Mouse (Mus musculus): ENCODE results near the gene Rbbp9.
"Not testable (repeated sequence)": the region's sequence is repeated elsewhere in the genome, so short reads cannot be mapped to it uniquely, and the experiment has no call there.

Rbbp9 gene

DNA sequence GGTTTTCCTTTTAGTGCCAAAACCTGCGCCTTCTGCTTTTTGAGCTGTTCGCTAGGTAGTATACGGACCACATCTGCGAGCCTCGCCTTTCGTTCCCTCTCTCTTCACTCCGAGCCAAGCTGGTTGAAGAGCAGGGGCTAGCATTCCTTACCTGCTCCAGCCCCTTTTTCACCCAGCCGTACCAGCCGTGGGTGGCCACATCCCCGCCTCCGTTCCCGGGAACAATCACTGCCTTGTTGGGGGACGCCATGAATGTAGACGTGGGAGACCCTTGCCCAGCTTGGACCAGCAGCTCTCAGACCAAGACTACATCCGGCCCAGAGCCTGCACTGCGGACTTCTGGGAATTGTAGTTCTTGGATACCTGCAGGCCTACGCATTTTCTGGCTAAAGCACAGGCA lies at the start of gene Rbbp9:
Gene Rbbp9 (minus strand): TSS at position 341 of the 400 bp plus-strand sequence.
- peak; percentile 54 to 60 for DNase-seq (ENCODE audit: low spot score in 2 of 2)

DNA sequence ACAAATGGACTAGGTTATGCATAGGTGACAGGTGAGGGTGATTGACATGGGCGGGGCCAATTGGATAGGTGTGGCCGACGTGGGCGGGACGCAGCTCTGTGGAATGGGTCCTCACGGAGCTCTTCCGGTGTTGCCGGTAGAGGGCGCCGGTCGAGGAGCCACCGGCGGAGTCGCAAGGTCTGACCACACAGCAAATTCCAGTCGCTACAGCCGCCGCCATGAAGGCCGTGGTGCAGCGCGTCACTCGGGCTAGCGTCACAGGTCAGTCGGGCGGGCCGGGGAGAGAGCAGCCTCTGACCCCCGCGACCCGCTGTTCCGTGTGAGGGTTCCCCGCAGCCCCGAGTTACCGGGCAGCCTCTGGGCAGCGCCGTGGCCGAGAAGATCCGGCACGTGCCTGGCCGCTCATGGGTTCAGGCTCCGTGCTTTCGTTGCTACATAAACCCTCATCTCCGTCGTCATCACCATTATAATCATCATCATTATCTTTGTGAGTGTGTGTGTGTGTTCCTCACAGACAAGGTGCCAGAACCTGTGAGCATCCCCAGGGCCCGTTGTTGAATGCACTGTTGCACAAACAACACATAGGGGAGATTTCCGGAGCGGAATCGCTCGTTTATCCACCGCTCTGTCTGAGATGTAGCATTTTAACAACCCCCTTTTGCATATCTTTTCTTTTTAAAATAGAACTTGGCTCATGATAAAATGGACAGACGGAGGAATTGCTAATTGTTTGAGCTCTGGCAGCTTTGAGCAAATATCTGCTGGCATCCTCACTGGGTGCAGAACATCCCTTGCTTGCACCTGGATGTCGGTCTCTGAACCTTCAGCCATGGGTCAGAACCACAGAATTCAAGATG lies 49.4 kb upstream of the Rbbp9 start, which contains the start of gene Dtd1:
Gene Dtd1 (plus strand): TSS at position 67 of the 857 bp plus-strand sequence.
- DNase-seq (ENCODE audit: low spot score in 2 of 2) = peak; percentile 76 to 88

DNA sequence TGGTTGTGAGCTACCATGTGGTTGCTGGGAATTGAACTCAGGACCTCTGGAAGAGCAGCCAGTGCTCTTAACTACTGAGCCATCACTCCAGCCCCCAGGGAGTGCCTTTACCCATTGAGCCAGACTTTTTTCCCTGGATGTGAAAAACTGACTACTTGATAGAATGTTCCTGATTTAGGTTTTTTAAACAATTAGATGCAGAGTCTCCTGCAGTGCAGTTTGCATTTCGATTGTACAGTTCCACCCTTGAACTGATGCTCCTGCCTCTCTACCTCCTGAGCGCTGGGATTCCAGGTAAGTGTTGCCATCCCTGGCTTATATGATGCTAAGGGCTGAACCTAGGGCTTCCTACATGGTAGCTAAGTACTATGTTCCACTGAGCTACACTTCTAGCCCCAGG lies 47.3 kb upstream of the Rbbp9 start:
- no peak for DNase-seq (ENCODE audit: low spot score in 2 of 2)

DNA sequence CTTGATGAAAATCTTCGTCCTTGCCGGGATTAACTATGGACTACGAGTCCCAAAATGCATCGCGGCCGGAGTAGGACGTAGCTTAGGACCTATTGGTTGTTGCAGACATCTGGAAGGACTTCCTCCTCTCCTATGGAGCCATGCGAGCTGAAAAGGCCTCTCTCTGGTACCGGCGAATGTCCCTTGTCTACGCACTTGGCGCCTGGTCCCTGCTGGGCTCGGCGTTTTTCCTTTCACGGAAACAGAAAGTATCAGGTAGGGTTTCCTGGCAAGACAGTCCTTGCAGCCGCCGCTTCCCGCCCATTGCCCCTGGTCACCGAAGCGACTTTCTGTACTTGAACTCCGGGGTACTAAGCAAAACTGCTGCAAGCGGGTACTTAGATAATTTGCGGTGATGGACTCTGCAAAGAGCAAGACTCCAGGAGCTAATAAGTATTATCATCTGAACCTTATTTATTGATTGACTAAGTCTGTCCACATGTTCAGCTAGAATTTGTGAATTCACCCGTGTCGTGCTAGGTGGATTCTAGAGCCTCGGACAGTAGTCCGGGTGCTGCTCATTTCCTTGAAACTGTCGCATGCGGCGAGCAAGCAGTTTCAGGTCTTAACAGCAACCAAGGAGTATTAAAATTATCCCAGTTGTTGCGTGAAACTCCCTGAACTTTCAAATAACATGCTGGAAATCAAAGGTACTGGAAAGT lies 43.4 kb upstream of the Rbbp9 start, which contains the start of gene Smim26:
Gene Smim26 (plus strand): TSS at position 104 of the 701 bp plus-strand sequence.
- DNase-seq (ENCODE audit: low spot score in 2 of 2) = peak; percentile 61 to 72

DNA sequence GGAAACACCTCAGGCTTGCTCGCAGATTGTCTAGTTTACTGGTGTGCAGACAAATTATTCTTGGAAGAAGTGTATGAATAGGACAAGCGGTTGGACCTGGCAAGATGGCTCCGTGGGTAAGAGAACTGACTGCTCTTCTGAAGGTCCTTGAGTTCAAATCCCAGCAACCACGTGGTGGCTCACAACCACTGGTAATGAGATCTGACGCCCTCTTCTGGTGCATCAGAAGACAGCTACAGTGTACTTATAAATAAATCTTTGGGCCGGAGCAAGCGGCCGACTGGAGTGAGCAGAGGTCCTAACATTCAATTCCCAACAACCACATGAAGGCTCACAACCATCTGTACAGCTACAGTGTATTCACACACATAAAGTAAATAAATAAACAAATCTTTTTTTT lies 42.4 kb upstream of the Rbbp9 start:
- not testable (repeated sequence) for DNase-seq (ENCODE audit: low spot score in 2 of 2)

DNA sequence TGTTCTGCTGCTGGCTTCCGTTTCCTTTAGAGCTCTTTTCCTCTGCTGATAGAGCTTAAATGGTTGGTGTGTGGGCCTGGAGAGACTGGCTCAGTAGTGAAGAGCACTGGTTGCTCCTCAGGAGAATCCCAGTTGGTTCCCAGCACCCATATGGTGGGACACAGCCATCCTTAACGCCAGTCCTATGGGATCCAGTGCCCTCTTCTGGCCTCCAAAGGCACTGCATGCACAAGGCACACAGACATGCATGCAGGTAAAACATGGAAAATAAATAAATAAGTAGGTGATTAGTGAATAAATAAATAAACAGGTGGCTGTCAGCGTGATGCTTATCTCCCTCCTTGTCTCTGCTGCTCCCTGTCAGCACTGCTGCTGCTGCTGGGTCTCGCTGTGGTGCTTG lies 38.1 kb upstream of the Rbbp9 start:
- DNase-seq (ENCODE audit: low spot score in 2 of 2) = no peak

DNA sequence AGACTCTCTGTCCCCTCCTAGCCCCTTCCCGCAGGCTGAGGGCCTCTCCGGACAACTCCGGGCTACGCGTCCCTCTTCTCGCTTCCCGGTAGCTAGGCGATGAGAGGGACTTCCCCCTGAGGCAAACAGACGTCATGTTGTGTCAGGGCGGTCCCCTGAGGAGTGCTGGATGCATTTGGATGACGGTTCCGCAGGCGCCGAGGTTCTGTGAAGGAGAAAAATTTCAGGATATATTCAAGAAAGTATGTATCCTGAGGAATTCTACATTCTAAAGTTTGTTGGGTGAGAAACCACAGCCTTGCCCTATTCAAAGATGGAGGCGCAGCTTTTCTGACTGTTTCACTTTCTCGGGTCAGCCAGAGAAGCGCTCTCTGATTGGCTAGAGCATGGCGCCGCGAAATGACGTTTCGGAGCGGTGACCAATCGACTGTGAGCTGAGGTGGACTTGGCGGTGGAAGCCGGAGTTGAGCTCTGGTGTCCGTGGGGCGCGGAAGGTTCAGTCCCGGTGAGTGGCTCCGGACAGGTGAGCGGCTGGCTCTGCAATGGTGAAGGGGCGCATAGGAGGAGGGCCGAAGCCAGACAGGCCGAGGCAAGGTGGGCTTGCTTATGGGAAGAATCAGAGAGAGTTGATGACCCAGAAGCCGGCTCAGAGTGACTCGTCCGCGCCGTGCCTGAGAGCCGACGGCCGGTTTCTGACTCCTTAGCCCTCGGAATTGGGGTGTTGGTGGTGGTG lies 5.3 kb upstream of the Rbbp9 start, which contains the start of gene Sec23b:
Gene Sec23b (plus strand): TSS at position 410 of the 733 bp plus-strand sequence.
- DNase-seq (ENCODE audit: low spot score in 2 of 2) = peak; percentile 94 to 97

DNA sequence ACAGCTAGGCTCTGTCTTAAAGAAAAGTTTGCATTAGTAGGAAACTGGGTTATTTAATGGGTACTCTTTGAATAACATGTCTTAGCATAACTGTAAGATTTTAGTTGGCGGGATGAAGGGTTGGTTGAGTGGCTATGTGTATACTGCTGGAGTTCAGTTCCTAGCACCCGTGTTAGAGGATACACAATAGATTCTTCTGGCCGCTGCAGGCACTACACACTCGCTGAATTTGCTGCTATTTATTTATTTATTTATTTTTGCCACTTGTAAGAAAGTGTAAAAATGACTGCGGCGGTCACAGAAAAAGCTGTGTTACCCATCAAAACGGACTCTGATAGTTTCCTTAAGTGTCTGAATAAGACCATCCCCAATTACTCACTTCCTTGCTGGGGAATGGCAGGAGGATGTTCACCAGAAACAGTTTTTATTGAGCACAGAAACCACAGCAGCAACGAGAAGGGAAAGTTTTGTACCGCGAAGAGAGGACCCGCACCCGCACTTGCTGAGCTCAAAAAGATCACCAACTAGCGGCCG lies 4.7 kb upstream of the Rbbp9 start:
- no peak for DNase-seq (ENCODE audit: low spot score in 2 of 2)

DNA sequence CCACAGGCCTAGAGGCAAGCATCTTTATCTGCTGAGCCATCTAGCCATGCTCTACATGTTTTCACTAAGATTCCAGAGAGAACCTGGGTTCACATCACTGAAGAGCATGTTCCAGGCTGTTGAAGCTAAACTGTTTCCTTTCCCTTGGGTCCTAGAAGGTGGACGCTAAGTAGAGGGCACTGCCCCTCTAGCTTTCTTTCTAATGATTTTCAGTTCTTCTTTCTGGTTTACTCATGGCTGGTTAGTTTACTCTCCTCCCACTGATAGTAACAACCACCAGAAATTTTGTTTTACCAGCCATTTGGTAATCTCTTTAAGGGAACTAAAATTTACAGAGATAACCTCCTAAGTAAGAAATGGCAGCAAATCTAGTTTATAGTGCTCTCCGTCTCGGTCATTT lies 3.2 kb upstream of the Rbbp9 start:
- no peak for DNase-seq (ENCODE audit: low spot score in 2 of 2)

DNA sequence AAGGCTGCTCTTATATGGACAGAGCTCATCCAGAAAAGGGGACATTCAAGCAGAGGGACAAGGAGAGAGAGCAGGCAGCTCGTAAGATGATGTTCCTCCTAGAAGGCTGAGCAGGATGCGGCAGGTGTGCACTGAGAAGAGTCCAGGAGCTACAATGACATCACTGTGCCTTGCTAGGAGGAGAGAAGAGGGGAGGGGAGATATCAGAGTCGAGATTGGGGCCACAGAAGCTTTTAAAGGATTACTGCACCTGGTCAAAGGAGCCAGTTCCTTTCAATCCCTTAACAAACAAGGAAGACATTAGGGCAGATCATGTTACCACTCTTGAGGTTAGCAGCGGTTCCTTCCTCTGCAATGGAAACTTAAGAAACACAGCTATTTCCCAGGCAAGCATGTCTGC lies 3.1 kb downstream of the Rbbp9 start:
- no peak for DNase-seq (ENCODE audit: low spot score in 2 of 2)

DNA sequence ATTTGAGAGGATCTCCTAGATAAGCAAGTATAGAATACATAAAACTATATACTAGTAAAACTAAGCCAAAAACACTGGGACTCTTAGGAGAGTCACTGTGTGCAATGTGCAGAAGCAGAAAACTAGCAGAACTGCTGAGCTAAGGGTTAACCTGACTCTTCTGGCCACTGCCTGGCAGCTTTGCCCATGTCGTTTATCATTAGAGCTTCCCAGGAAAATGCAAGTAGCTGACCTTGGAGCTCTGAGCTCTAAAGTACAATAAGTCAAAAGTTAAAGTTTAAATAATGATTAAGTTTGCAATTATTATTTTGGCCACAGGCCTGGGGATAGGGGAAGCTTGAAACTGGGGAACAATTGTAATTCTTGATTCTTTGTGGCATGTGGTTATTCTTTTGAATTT lies 5.2 kb downstream of the Rbbp9 start:
- no peak for DNase-seq (ENCODE audit: low spot score in 2 of 2)

DNA sequence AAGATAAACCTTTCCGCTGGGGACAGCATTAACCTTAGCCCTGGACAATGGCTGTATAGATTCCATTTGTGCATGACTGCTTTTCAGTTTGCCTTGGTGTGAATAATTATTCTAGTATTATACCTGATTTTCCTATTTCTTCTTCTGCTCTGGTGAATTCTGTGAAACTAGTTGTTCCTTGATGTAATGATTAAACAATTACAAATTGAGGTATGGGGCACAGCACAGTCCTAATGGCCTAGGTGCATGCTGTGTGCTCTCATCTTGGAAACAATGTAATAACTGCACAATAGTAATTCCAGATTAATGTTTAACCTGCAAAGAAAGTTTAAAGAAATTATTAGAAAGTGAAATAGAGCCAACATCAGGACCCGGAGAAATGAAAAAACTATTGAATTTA lies 5.6 kb downstream of the Rbbp9 start:
- no peak for DNase-seq (ENCODE audit: low spot score in 2 of 2)

DNA sequence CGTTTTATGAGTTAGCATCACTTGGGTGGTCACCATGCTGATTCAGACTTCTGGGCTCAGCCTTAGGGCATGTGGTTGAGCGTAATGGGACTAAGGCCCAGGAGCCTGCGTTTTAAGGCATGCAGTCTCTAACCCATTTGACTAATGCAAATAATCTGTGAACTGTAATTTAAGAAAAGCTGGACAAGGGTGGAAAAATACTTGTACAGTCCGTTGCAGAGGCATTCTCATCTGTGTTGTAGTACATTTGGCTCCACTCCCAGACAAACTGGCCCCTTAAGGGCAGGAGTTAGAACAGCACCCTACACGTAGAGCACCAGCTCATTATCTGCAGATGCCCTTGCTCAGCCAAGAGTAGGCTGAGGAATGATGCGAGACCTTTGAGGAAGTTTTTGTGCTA lies 6.0 kb downstream of the Rbbp9 start:
- DNase-seq (ENCODE audit: low spot score in 2 of 2) = no peak

DNA sequence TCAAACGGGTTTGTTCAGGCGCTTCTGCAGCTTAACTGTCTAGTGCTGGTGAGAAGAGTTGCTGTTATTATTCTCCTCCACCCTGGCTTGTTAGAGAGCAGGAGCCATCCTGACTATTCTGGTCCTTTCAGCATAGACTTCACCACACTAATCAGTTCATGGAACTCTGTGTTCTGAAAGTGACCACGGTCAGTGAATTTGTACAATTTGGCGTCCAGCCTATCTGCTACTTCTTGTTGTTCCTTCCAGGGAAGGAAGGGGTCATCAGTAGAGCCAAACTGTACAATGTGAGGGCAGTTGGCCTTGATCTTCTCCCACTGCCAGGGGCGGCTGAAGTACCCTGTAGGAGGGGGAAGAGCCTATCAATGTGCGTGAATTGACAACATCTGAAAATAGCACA lies 7.0 kb downstream of the Rbbp9 start:
- DNase-seq (ENCODE audit: low spot score in 2 of 2) = no peak

DNA sequence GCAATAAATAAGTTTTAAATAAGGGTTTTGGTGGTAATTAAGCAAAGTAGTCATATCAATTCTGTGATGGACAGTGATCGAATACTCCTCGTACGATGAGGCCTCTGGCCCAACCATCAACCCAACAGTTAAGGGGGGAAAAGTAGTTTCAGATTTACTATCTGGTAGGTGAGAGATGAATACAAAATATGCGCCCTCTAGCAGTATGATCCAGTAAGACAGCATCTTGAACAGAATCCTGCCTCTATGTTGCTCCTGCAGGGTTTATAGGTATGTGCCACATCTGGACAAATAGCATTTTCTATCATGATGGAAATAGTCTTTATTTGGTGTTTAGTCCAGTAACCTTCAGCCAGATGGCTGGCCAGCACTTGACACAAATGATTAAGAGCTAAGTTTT lies 9.4 kb downstream of the Rbbp9 start:
- no peak for DNase-seq (ENCODE audit: low spot score in 2 of 2)

DNA sequence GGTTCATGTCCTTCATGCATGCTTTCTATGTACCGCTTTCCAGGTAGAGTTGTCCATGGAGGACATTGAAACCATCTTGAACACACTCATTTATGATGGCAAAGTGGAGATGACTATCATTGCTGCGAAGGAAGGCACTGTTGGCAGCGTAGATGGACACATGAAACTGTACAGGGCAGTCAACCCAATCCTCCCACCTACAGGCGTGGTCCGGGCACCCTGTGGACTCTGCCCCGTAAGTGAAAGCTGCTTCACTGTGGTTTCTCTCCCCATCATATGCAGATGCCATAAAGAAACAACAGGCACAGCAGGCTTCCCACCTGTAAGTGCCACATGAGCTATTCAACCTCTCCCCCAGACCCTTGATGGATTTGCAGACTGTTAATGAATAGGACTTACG lies 13.5 kb downstream of the Rbbp9 start:
- no peak for DNase-seq (ENCODE audit: low spot score in 2 of 2)

DNA sequence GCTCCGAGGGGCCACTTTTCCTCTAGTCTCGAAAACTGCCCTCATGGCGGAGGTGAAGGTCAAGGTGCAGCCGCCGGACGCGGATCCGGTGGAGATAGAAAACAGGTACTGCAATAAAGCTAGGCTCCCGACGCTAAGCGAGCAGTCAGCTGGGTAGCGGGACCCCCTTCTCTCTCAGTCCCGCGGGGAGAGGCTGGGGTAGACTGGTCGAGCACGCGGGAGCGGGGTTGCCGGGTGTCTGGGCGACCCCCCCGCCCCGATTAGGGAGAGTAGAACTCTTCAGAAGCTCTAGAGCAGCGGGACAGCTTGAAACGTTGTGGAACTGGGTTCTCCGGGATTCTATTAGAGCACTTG lies 22.9 kb downstream of the Rbbp9 start:
- no peak for DNase-seq (ENCODE audit: low spot score in 2 of 2)

DNA sequence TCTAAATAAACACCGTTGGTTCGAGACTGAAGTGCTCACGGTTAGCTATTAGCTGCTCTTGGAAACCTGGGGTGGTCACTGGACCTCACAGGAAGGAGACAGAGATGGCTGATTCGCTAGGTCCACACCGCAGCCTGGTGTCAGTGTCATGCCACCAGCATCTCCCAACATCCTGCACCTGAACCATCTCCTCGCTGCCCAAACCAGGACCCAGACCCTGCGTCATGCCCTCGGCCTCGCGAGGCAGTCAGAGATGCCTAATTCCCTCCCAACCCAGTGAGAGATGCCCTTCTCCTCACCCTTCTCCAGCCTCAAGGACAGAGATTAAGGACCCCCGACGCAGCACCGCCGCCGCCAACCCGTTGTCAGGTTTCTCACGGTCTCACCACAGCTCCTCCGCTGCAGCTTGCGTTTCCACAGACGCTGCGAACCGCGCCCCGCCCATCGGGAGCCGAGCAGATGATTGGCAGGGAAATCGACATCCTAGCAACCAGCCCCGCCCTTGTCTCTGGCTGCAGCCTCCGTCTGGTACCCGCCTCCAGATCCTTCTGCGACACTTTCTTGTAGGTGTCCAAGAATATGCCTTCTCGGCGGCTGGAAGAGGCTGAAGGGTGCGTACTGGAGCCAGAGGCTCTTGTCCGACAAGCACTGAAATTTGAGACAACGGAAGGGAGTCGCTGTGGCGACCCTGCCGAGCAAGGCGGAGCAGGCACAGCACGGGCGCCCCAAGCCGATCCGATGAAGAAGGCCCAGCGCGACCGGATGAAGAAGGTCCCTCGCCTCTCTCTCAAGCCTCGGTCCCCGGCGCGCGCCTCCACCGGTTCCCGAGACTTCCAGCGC lies 23.5 kb downstream of the Rbbp9 start, which contains the start of the genes Dzank1 and Polr3f:
Gene Dzank1 (minus strand): TSS at position 434 of the 840 bp plus-strand sequence.
Gene Polr3f (plus strand): TSS at position 738 of the 840 bp plus-strand sequence.
- peak; percentile 93 to 94 for DNase-seq (ENCODE audit: low spot score in 2 of 2)

DNA sequence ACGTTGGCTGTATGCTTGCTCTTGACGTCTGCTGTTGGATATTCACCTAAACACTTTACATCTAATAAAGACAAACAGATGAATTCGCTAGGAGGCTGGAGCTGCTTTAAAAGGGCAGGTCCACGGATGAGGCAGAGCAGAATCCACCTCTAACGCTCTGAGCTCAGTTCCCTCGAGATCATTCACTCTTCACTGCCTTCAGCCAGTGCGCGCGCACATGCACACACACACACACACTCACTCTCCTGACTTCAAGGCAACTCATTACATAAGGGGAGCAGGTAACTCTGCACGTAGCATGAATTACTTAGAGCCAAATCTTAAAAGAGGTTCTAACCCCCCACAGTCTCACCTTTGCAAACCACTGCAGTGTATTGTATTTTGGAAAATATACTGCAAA lies 24.8 kb downstream of the Rbbp9 start:
- no peak for DNase-seq (ENCODE audit: low spot score in 2 of 2)

DNA sequence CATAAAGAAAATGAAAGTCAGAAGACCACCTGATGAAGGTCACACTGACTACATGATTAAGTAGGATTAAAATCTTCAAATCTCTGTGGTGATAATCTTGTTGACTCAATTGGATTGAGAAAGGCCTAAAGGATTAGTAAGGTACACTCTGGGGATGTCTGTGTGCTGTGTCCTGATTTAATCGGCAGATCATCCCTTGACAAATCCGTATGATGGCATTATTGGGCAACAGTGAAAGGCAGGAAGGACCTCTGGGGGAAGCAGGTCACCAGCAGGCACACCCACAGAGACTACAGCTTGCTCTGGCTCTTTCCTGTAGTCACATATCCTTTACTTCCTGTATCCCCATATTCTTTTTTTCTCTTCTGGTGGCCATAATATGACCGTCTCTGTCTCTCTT lies 30.9 kb downstream of the Rbbp9 start:
- DNase-seq (ENCODE audit: low spot score in 2 of 2) = no peak

DNA sequence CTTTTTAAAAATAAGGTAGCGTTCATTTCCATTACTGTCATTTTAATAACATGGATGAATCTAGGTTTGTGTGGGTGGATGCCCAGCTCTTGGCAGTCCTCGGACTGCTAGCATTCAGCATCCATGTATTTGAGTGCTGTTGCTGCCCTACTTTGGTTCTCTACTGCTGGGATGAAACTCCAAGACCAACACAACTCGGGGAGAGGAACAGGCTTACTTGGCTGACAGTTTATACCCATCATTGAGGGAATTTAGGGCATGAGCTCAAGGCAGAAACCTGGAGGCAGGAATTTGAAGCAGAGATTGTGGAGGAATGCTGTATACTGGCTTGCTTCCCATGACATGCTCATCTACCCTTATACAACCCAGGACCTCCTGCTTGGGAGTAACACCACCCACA lies 36.0 kb downstream of the Rbbp9 start:
- DNase-seq (ENCODE audit: low spot score in 2 of 2) = no peak

All from urinary bladder, postnatal 4 days (tissue).